In genomic region chr5:93206109-93207005, GRCm38 (mm10) we compare ENCODE assay signal across 7 mouse cellular contexts. TPM values are rescaled to one million over a fixed set of nuclear protein-coding genes. Genes with fewer than 3 reads are reported as not detected.
DNase-seq lines count a peak whose midpoint lies in the region; ATAC-seq lines count a peak whose summit lies in the region.

Gene Ccni, minus strand, starts transcription at chr5:93206495.
Gene 2010109A12Rik, plus strand, starts transcription at chr5:93206518.

- under 1% methylated on average over 79 of the region's 79 CpGs for WGBS in embryonic facial prominence, embryonic 11.5 days
- whole genome bisulfite sequencing in limb, embryonic 11.5 days, result under 1% methylated on average over 70 of the region's 79 CpGs
- WGBS in midbrain, embryonic 14.5 days, result under 1% methylated on average over 77 of the region's 79 CpGs

- no peaks in the 10 kb centered on the region for H3K27me3 ChIP-seq in embryonic facial prominence, embryonic 11.5 days (ENCODE audit: control insufficient read depth, insufficient read depth, low read length)
- no peaks in the 10 kb centered on the region for H3K27me3 ChIP-seq in limb, embryonic 11.5 days (ENCODE audit: control insufficient read depth, insufficient read depth, low read length)
- no peaks in the 10 kb centered on the region for H3K27me3 ChIP-seq in midbrain, embryonic 14.5 days (ENCODE audit: control insufficient read depth, insufficient read depth, low read length)

- peak within 1 kb of the TSS; percentile 70 for H3K27ac ChIP-seq in embryonic facial prominence, embryonic 11.5 days (replicated peaks; ENCODE audit: low read depth, low read length)
- peak within 1 kb of the TSS; percentile 87 for H3K27ac ChIP-seq in limb, embryonic 11.5 days (replicated peaks; ENCODE audit: low read depth, low read length)
- H3K27ac ChIP-seq in midbrain, embryonic 14.5 days (replicated peaks; ENCODE audit: low read depth, low read length), result peak within 1 kb of the TSS; percentile 90

- no peaks in the 10 kb centered on the region for H3K4me1 ChIP-seq in embryonic facial prominence, embryonic 11.5 days (ENCODE audit: control insufficient read depth, insufficient read depth, low read length)
- H3K4me1 ChIP-seq in limb, embryonic 11.5 days (ENCODE audit: control insufficient read depth, insufficient read depth, low read length), result peaks cover 10% of the 10 kb centered on the region; the same call in 1 of the 2 replicates
- peaks cover 15% of the 10 kb centered on the region for H3K4me1 ChIP-seq in midbrain, embryonic 14.5 days (ENCODE audit: control insufficient read depth, insufficient read depth, low read length)

- no peaks in the 10 kb centered on the region for H3K36me3 ChIP-seq in embryonic facial prominence, embryonic 11.5 days (replicated peaks; ENCODE audit: control insufficient read depth, insufficient read depth, low read depth, low read length)
- no peaks in the 10 kb centered on the region for H3K36me3 ChIP-seq in limb, embryonic 11.5 days (ENCODE audit: control insufficient read depth, insufficient read depth, low read length)
- peaks cover 9% of the 10 kb centered on the region for H3K36me3 ChIP-seq in midbrain, embryonic 14.5 days (ENCODE audit: control insufficient read depth, insufficient read depth, low read length)

- H3K4me3 ChIP-seq in embryonic facial prominence, embryonic 11.5 days (ENCODE audit: low read depth, low read length), result peak within 1 kb of the TSS; percentile 94
- peak within 1 kb of the TSS; percentile 91 for H3K4me3 ChIP-seq in limb, embryonic 11.5 days (ENCODE audit: low read depth, low read length)
- peak within 1 kb of the TSS; percentile 68 for H3K4me3 ChIP-seq in midbrain, embryonic 14.5 days (replicated peaks; ENCODE audit: low read depth, low read length)

- H3K9me3 ChIP-seq in embryonic facial prominence, embryonic 11.5 days (replicated peaks; ENCODE audit: control insufficient read depth, low read length), result no peaks in the 10 kb centered on the region
- no peaks in the 10 kb centered on the region for H3K9me3 ChIP-seq in limb, embryonic 11.5 days (ENCODE audit: control insufficient read depth, low read length)
- no peaks in the 10 kb centered on the region for H3K9me3 ChIP-seq in midbrain, embryonic 14.5 days (ENCODE audit: control insufficient read depth, low read length)

- peak within 1 kb of the TSS; percentile 75 for H3K4me2 ChIP-seq in embryonic facial prominence, embryonic 11.5 days (ENCODE audit: low read depth, low read length)
- peak within 1 kb of the TSS; percentile 79 for H3K4me2 ChIP-seq in limb, embryonic 11.5 days (ENCODE audit: low read depth, severe bottlenecking)
- H3K4me2 ChIP-seq in midbrain, embryonic 14.5 days (ENCODE audit: low read length), result peak within 1 kb of the TSS; percentile 83

- peak; percentile 97 for DNase-seq in adrenal gland, postnatal 14 days
- DNase-seq in embryonic facial prominence, embryonic 11.5 days (ENCODE audit: low spot score), result peak; percentile 98
- DNase-seq in heart, adult 11 months, result peak; percentile 99
- peak; percentile 97 for DNase-seq in kidney, adult 18-20 months
- peak; percentile 95 for DNase-seq in limb, embryonic 11.5 days (ENCODE audit: low spot score)
- DNase-seq in midbrain, embryonic 14.5 days, result peak; percentile 98
- peak; percentile 91 to 96 for DNase-seq in spleen, adult 18-20 months

- peak within 1 kb of the TSS; percentile 94 for H3K9ac ChIP-seq in embryonic facial prominence, embryonic 11.5 days (replicated peaks; ENCODE audit: low read length)
- peak within 1 kb of the TSS; percentile 93 for H3K9ac ChIP-seq in limb, embryonic 11.5 days (ENCODE audit: low read length)
- H3K9ac ChIP-seq in midbrain, embryonic 14.5 days (replicated peaks; ENCODE audit: low read length), result peak within 1 kb of the TSS; percentile 87

- ATAC-seq in embryonic facial prominence, embryonic 11.5 days (replicated peaks; ENCODE audit: insufficient number of reproducible peaks, low FRiP score, low TSS enrichment, low read depth), result peak; percentile 98
- ATAC-seq in limb, embryonic 11.5 days (ENCODE audit: insufficient number of reproducible peaks, low FRiP score, low TSS enrichment, low read depth), result peak; percentile 97
- ATAC-seq in midbrain, embryonic 14.5 days (ENCODE audit: low FRiP score, low TSS enrichment), result peak; percentile 96

RNA-seq across cellular contexts. Expression of gene Ccni, which starts in this region (rescaled TPM):
- 240 and 262 TPM in 2 replicates for total RNA-seq in adrenal gland, postnatal 14 days (2021)
- polyA plus RNA-seq in embryonic facial prominence, embryonic 11.5 days (2014; fragmentation: Nextera tagmentation; extraction: Ambion mirVana), result 167 TPM in 2 replicates
- polyA plus RNA-seq in limb, embryonic 11.5 days (2014; fragmentation: Nextera tagmentation; extraction: Ambion mirVana), result 147 and 161 TPM in 2 replicates
- 172 and 191 TPM in 2 replicates for polyA plus RNA-seq in midbrain, embryonic 14.5 days (2014; fragmentation: Nextera tagmentation; extraction: Ambion mirVana)

RNA-seq across cellular contexts. Expression of gene 2010109A12Rik, which starts in this region (rescaled TPM):
- 1.3 and 2.6 TPM in 2 replicates for total RNA-seq in adrenal gland, postnatal 14 days (2021)
- 1.4 and 1.7 TPM in 2 replicates for polyA plus RNA-seq in embryonic facial prominence, embryonic 11.5 days (2014; fragmentation: Nextera tagmentation; extraction: Ambion mirVana)
- polyA plus RNA-seq in limb, embryonic 11.5 days (2014; fragmentation: Nextera tagmentation; extraction: Ambion mirVana), result 1.9 and 2.3 TPM in 2 replicates
- 1.6 and 1.7 TPM in 2 replicates for polyA plus RNA-seq in midbrain, embryonic 14.5 days (2014; fragmentation: Nextera tagmentation; extraction: Ambion mirVana)

Comparison
In these comparisons a context has a peak if more than half of its experiments do, and no peak if none do; other contexts are left out.
1. Peak in every context shown above with its lines: DNase-seq, ATAC-seq, H3K4me3 ChIP-seq and H3K27ac ChIP-seq.